12 mouse cellular contexts compared by ENCODE assay signal in the genomic region with DNA sequence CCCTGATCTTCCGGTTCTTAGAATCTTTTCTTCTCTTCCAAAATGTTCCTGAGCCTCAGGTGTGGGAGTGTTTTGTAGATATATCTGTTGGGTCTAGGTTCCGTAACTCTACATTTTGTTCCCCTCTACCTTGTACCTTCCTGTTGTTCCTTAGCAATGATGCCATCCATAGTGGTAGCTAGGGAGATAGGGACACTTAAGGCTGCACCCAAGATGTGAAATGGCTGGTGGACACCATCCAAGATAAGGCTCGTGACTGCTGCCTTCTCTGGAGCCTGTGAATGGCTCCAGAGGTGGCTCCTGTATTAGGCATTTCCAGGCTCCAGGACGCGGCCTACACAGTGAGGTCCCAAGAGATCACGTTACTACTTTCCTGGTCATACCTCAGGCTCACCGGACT.
"Had no signal": no experiment of that assay in that cellular context is flagged by ENCODE, and none has a peak within 500 bp of the region (broad histone marks: within the 10 kb centered on the region; RNA-seq: fewer than 3 reads in every experiment).

No protein-coding gene starts in this region.

- DNase-seq: kidney, adult 2 months; kidney, postnatal 36 days; left cerebral cortex, postnatal 4 days; liver, embryonic 13.5 days; lung, adult 2 months; lung, postnatal 14 days; lung, postnatal 4 days; midbrain, embryonic 14.5 days; retina, postnatal 1 day; thymus, adult 2 months; thymus, postnatal 14 days; thymus, postnatal 4 days had no signal
